1 mouse cellular context compared by ENCODE assay signal in genomic region chr3:113629606-113630359, GRCm38 (mm10).
TF ChIP-seq lines count a peak whose summit lies in the region.

Rnpc3 (minus strand) TSS chr3:113630149.

TF ChIP-seq in CH12.LX, 34 proteins besides CTCF, POLR2A, EP300 and RAD21 (continued from another document):
- TF ChIP-seq RCOR1 (conservative IDR thresholded peaks at IDR 0.05; ENCODE audit: low read depth, low read length) (0 out of 2 replicates have a peak, but pooled peaks have one; percentile 16), ZKSCAN1 (IDR thresholded peaks at IDR 0.05; ENCODE audit: borderline replicate concordance, low read depth, low read length) (no peak), MAZ (IDR thresholded peaks at IDR 0.05; ENCODE audit: low read depth, low read length) (no peak), NRF1 (IDR thresholded peaks at IDR 0.05; ENCODE audit: low read depth, low read length) (peak; percentile 86), CHD1 (IDR thresholded peaks at IDR 0.05; ENCODE audit: low read depth, low read length) (no peak), JUN (IDR thresholded peaks at IDR 0.05; ENCODE audit: insufficient read depth, low read depth, low read length) (no peak)
